8 mouse cellular contexts compared by ENCODE assay signal in genomic region chr13:51845072-51845471, GRCm38 (mm10). TPM values are rescaled to one million over a fixed set of nuclear protein-coding genes. Genes with fewer than 3 reads are reported as not detected.
DNase-seq lines count a peak whose midpoint lies in the region; ATAC-seq and TF ChIP-seq lines count a peak whose summit lies in the region.

No protein-coding gene starts in this region.

- ATAC-seq in hindbrain, embryonic 16.5 days: no peak
- no peak for ATAC-seq in liver, embryonic 12.5 days
- no peak for ATAC-seq in neural tube, embryonic 13.5 days (ENCODE audit: low read depth)

- H3K4me3 ChIP-seq in embryonic fibroblast, embryonic 13.5 days (ENCODE audit: insufficient read depth, low read length): peak overlapping the region; percentile 58
- H3K4me3 ChIP-seq in hindbrain, embryonic 16.5 days (ENCODE audit: low read length): peak overlapping the region; percentile 68
- H3K4me3 ChIP-seq in liver, embryonic 12.5 days: peak overlapping the region; percentile 83
- H3K4me3 ChIP-seq in neural tube, embryonic 13.5 days: peak overlapping the region; percentile 69

- DNase-seq in cerebellum, adult 9-11 months: peak; percentile 43
- no peak for DNase-seq in cerebellum, adult 11-12 months
- DNase-seq in B cell, adult 2 months: peak; percentile 43 to 54
- no peak for DNase-seq in urinary bladder, postnatal 10 days (ENCODE audit: low spot score)

- peak overlapping the region; percentile 69; the same call in 1 of the 2 replicates for H3K9ac ChIP-seq in hindbrain, embryonic 16.5 days (ENCODE audit: low read depth, low read length)
- H3K9ac ChIP-seq in liver, embryonic 12.5 days: peak overlapping the region; percentile 78; the same call in 1 of the 2 replicates
- peak overlapping the region; percentile 72 for H3K9ac ChIP-seq in neural tube, embryonic 13.5 days

- peaks cover 12% of the 10 kb centered on the region; the same call in 1 of the 2 replicates for H3K4me1 ChIP-seq in embryonic fibroblast, embryonic 13.5 days (ENCODE audit: control insufficient read depth, insufficient read depth, low read length)
- peaks cover 34% of the 10 kb centered on the region for H3K4me1 ChIP-seq in hindbrain, embryonic 16.5 days (ENCODE audit: control insufficient read depth, insufficient read depth, low read depth, low read length)
- peaks cover 83% of the 10 kb centered on the region for H3K4me1 ChIP-seq in liver, embryonic 12.5 days
- peaks cover 64% of the 10 kb centered on the region for H3K4me1 ChIP-seq in neural tube, embryonic 13.5 days (replicated peaks)

- H3K27ac ChIP-seq in embryonic fibroblast, embryonic 13.5 days (ENCODE audit: insufficient read depth, low read length): peak overlapping the region; percentile 86
- H3K27ac ChIP-seq in hindbrain, embryonic 16.5 days (ENCODE audit: low read depth, low read length): no peak overlapping the region; the same call in 1 of the 2 replicates
- H3K27ac ChIP-seq in liver, embryonic 12.5 days: no peak overlapping the region
- H3K27ac ChIP-seq in neural tube, embryonic 13.5 days (replicated peaks): peak overlapping the region; percentile 91

- 6% methylated on average over 10 of the region's 10 CpGs for WGBS in hindbrain, embryonic 16.5 days
- WGBS in liver, embryonic 12.5 days (ENCODE audit: insufficient replicate concordance): 18% methylated on average over 10 of the region's 10 CpGs
- WGBS in neural tube, embryonic 13.5 days: 10% methylated on average over 10 of the region's 10 CpGs

- TF ChIP-seq POLR2A in embryonic fibroblast, embryonic 13.5 days (IDR thresholded peaks at IDR 0.05; ENCODE audit: low read depth, low read length): no peak

- H3K27me3 ChIP-seq in hindbrain, embryonic 16.5 days (replicated peaks; ENCODE audit: control insufficient read depth, insufficient read depth, low read length): peaks cover 9% of the 10 kb centered on the region
- peaks cover 7% of the 10 kb centered on the region for H3K27me3 ChIP-seq in liver, embryonic 12.5 days (replicated peaks)
- H3K27me3 ChIP-seq in neural tube, embryonic 13.5 days: peaks cover 45% of the 10 kb centered on the region

- peak overlapping the region; percentile 96 for H3K4me2 ChIP-seq in hindbrain, embryonic 16.5 days (ENCODE audit: low read length)
- peak overlapping the region; percentile 99 for H3K4me2 ChIP-seq in liver, embryonic 12.5 days
- H3K4me2 ChIP-seq in neural tube, embryonic 13.5 days: peak overlapping the region; percentile 86

- no peaks in the 10 kb centered on the region for H3K36me3 ChIP-seq in hindbrain, embryonic 16.5 days (ENCODE audit: control insufficient read depth, insufficient read depth, low read length)
- no peaks in the 10 kb centered on the region for H3K36me3 ChIP-seq in liver, embryonic 12.5 days
- no peaks in the 10 kb centered on the region for H3K36me3 ChIP-seq in neural tube, embryonic 13.5 days

- no peak for TF ChIP-seq CTCF in embryonic fibroblast, embryonic 13.5 days (IDR thresholded peaks at IDR 0.05; ENCODE audit: borderline replicate concordance, insufficient read depth, low read length)

- no peaks in the 10 kb centered on the region for H3K9me3 ChIP-seq in hindbrain, embryonic 16.5 days (ENCODE audit: control insufficient read depth, low read length)
- no peaks in the 10 kb centered on the region for H3K9me3 ChIP-seq in liver, embryonic 12.5 days (replicated peaks)
- H3K9me3 ChIP-seq in neural tube, embryonic 13.5 days: no peaks in the 10 kb centered on the region

RNA-seq across cellular contexts. Expression of gene Gadd45g, which starts 1.4 kb away (rescaled TPM):
- 66.9 and 101 TPM in 2 replicates for polyA plus RNA-seq in embryonic fibroblast, embryonic 13.5 days (2011; ENCODE audit: insufficient read length, low read depth, missing spikeins)
- polyA plus RNA-seq in hindbrain, embryonic 16.5 days (2015; fragmentation: Nextera tagmentation; extraction: Ambion mirVana): 46.4 and 52.2 TPM in 2 replicates
- polyA plus RNA-seq in liver, embryonic 12.5 days (2016; fragmentation: Nextera tagmentation; extraction: Ambion mirVana): 22.2 and 23.3 TPM in 2 replicates
- polyA plus RNA-seq in neural tube, embryonic 13.5 days (2015; fragmentation: Nextera tagmentation; extraction: Ambion mirVana): 96.7 and 118 TPM in 2 replicates

RNA-seq across cellular contexts. Expression of gene Sema4d, which starts 51.5 kb away (rescaled TPM):
- polyA plus RNA-seq in embryonic fibroblast, embryonic 13.5 days (2011; ENCODE audit: insufficient read length, low read depth, missing spikeins): 0.77 and 3.1 TPM in 2 replicates
- 14.3 and 17.9 TPM in 2 replicates for polyA plus RNA-seq in hindbrain, embryonic 16.5 days (2015; fragmentation: Nextera tagmentation; extraction: Ambion mirVana)
- polyA plus RNA-seq in liver, embryonic 12.5 days (2016; fragmentation: Nextera tagmentation; extraction: Ambion mirVana): 10.8 TPM in 2 replicates
- polyA plus RNA-seq in neural tube, embryonic 13.5 days (2015; fragmentation: Nextera tagmentation; extraction: Ambion mirVana): 14.3 TPM in 2 replicates

Comparison
In these comparisons a context has a peak if more than half of its experiments do, and no peak if none do; other contexts are left out.
1. DNase-seq: peak in cerebellum, adult 9-11 months (single experiment) and B cell, adult 2 months (2 of 2); none in cerebellum, adult 11-12 months (single experiment) and urinary bladder, postnatal 10 days (single experiment).
2. H3K27ac ChIP-seq: peak in embryonic fibroblast, embryonic 13.5 days (single experiment) and neural tube, embryonic 13.5 days (single experiment); none in hindbrain, embryonic 16.5 days (single experiment) and liver, embryonic 12.5 days (single experiment).
3. Peak in every context shown above with its lines, with median percentiles within 50 percentile points of each other: H3K4me3 ChIP-seq, H3K4me2 ChIP-seq and H3K9ac ChIP-seq.